Mouse (Mus musculus): Measurements from ENCODE around the gene Gm436.

Gene Gm436

GRCm38 (mm10) chr4:144686268-144686667 is at the start of gene Gm436:
TSS of gene Gm436 (minus strand) at chr4:144686368.
- no peak for DNase-seq (ENCODE audit: low spot score in 2 of 2)

GRCm38 (mm10) chr4:144721304-144721703 is 35.1 kb upstream of the Gm436 start, which contains the start of gene Gm13178:
TSS of gene Gm13178 (minus strand) at chr4:144721404.
- no peak for DNase-seq (ENCODE audit: low spot score in 2 of 2)

DNA sequence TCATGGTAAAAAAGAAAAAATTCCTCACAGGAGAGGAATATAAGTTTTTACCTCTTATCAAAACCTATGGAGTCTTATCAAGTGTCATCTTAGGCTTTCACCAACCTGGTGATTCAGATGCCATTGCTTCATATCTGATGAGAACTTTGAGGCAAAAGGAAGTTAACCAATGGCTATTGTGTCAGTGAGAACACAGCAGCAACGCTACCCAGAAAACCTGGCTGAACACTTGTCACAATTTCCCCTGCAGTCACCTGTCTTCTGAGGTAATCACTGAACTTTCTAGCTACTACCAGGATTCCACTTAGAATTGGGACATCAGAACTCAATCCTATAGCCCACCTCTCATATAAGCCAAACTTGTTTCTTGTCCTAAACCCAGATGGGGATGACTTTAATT is 33.5 kb upstream of the Gm436 start:
- no peak for DNase-seq (ENCODE audit: low spot score in 2 of 2)

- no peak for DNase-seq (ENCODE audit: low spot score in 2 of 2)
These were observed 32.1 kb upstream of the Gm436 start for GRCm38 (mm10) chr4:144718288-144718687.

- DNase-seq (ENCODE audit: low spot score in 2 of 2): no peak
These were observed 47.9 kb downstream of the Gm436 start for GRCm38 (mm10) chr4:144638263-144638662.
